Mouse (Mus musculus): ENCODE measurements around the gene Pak3. TPM values are rescaled to one million over a fixed set of nuclear protein-coding genes. Genes with fewer than 3 reads are reported as not detected.

Gene Pak3
- polyA plus RNA-seq, 1 experiment from 2014 or later: 162 TPM

DNA sequence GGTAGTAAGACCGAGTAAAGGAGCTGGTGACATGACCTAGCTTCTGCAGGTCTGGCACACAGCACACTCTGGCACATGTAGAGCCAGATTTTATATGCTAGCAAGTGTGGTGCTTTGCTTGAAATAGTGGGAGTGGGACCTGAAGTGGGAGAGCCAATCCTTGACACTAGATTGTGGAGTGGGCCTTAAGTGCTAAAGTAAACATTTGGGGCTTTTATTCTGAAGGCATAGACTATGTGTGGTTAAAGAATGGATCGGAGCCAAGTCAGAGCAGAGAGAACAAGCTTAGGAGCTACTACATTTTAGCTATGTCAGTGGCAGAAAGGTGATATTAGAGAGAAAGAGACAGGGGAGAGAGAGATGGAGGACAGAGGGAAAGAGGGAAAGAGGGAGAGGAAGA lies 61.5 kb downstream of the Pak3 start:
- no peak overlapping the region for H3K9ac ChIP-seq (replicated peaks)
- peaks cover 16% of the 10 kb centered on the region; the same call in 1 of the 2 replicates for H3K4me1 ChIP-seq
- H3K4me3 ChIP-seq: no peak overlapping the region
- no peaks in the 10 kb centered on the region for H3K9me3 ChIP-seq
- H3K27ac ChIP-seq (replicated peaks): no peak overlapping the region
- H3K36me3 ChIP-seq: no peaks in the 10 kb centered on the region
- no peaks in the 10 kb centered on the region; the same call in 1 of the 2 replicates for H3K27me3 ChIP-seq
- no peak; the same call in 1 of the 2 replicates for ATAC-seq (replicated peaks)
- H3K4me2 ChIP-seq (replicated peaks): no peak overlapping the region
- 58% methylated on average over 2 of the region's 2 CpGs for WGBS

DNA sequence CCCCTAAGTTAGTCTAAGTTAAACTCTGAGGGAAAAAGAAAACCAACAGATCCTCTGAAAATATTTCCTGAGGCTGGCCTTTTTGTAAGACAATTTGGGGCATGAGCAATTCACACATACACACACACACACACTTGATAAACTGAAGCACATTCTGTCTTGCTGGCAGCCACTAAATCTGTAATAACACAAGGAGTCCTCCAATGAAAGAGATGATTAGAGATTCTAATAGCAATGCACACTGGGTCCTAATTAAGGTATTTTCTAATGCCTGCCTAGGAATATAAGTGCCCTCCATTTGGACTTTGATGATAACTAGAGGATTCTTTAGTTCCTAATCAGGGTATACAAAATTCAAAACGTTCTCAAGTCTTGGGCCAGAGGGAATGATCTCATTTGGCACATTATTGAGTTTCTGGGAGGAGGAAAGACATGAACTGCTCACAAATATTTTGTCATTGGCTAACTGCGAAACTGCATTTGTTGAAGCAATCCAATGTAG lies 62.1 kb downstream of the Pak3 start:
- Histone ChIP-seq H3K4me2 (replicated peaks) (no peak overlapping the region), H3K9ac (replicated peaks) (no peak overlapping the region), H3K27ac (replicated peaks) (peak overlapping the region; percentile 19; the same call in 1 of the 2 replicates), H3K27me3 (no peaks in the 10 kb centered on the region; the same call in 1 of the 2 replicates), H3K36me3 (no peaks in the 10 kb centered on the region), H3K9me3 (no peaks in the 10 kb centered on the region), H3K4me3 (no peak overlapping the region), H3K4me1 (peaks cover 16% of the 10 kb centered on the region; the same call in 1 of the 2 replicates)
- 39% methylated on average over 2 of the region's 2 CpGs for WGBS
- ATAC-seq (replicated peaks): peak; percentile 55

GRCm38 (mm10) chrX:143606877-143607449 lies 88.6 kb downstream of the Pak3 start:
- ATAC-seq (replicated peaks): no peak
- Histone ChIP-seq H3K27ac (replicated peaks) (no peak overlapping the region), H3K4me2 (replicated peaks) (no peak overlapping the region), H3K4me1 (no peaks in the 10 kb centered on the region), H3K9me3 (no peaks in the 10 kb centered on the region), H3K4me3 (no peak overlapping the region), H3K27me3 (no peaks in the 10 kb centered on the region), H3K36me3 (no peaks in the 10 kb centered on the region), H3K9ac (replicated peaks) (no peak overlapping the region)
- 29% methylated on average over 5 of the region's 5 CpGs for WGBS

GRCm38 (mm10) chrX:143618734-143619133 lies 100.3 kb downstream of the Pak3 start:
- Histone ChIP-seq H3K9me3 (no peaks in the 10 kb centered on the region), H3K27me3 (no peaks in the 10 kb centered on the region), H3K9ac (replicated peaks) (no peak overlapping the region), H3K27ac (replicated peaks) (0 out of 2 replicates have a peak overlapping the region, but pooled peaks have one; percentile 3), H3K36me3 (no peaks in the 10 kb centered on the region), H3K4me3 (no peak overlapping the region), H3K4me2 (replicated peaks) (no peak overlapping the region), H3K4me1 (peaks cover 9% of the 10 kb centered on the region)
- WGBS: 31% methylated on average over 4 of the region's 4 CpGs
- ATAC-seq (replicated peaks): peak; percentile 90

- H3K9me3 ChIP-seq: no peaks in the 10 kb centered on the region
- H3K9ac ChIP-seq (replicated peaks): no peak overlapping the region
- WGBS: 61% methylated on average over 5 of the region's 5 CpGs
- no peaks in the 10 kb centered on the region for H3K27me3 ChIP-seq
- H3K4me3 ChIP-seq: no peak overlapping the region
- H3K27ac ChIP-seq (replicated peaks): 0 out of 2 replicates have a peak overlapping the region, but pooled peaks have one; percentile 26
- H3K4me1 ChIP-seq: no peaks in the 10 kb centered on the region
- no peak overlapping the region for H3K4me2 ChIP-seq (replicated peaks)
- H3K36me3 ChIP-seq: no peaks in the 10 kb centered on the region
- ATAC-seq (replicated peaks): peak; percentile 71
Observed at GRCm38 (mm10) chrX:143627767-143628166, 109.4 kb downstream of the Pak3 start.

DNA sequence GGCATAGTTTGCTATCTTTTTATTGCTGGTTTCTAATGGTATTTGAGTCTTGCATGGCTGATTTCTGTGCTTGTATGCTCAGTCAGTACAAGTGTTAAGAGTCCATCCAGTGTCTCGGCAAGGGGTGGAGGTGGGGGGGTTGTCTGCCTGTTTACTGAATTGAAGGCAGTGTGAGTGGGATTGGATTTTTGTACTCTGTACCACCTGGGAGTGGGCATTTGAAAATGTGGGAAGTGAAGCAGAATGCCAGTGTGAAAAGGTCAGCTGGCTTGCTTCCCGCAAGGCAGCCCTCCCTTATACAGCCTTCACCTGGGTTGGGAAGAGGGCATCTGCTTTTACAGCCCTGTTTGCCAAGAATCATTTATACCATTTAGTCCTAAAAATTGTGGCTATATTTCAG lies 125.5 kb downstream of the Pak3 start:
- Histone ChIP-seq H3K36me3 (no peaks in the 10 kb centered on the region), H3K4me2 (replicated peaks) (no peak overlapping the region), H3K4me3 (no peak overlapping the region), H3K4me1 (0 out of 2 replicates have a peak, but pooled peaks cover 7% of the 10 kb centered on the region), H3K27ac (replicated peaks) (no peak overlapping the region), H3K9me3 (no peaks in the 10 kb centered on the region), H3K9ac (replicated peaks) (no peak overlapping the region), H3K27me3 (no peaks in the 10 kb centered on the region)
- 37% methylated on average over 2 of the region's 2 CpGs for WGBS
- no peak for ATAC-seq (replicated peaks)

DNA sequence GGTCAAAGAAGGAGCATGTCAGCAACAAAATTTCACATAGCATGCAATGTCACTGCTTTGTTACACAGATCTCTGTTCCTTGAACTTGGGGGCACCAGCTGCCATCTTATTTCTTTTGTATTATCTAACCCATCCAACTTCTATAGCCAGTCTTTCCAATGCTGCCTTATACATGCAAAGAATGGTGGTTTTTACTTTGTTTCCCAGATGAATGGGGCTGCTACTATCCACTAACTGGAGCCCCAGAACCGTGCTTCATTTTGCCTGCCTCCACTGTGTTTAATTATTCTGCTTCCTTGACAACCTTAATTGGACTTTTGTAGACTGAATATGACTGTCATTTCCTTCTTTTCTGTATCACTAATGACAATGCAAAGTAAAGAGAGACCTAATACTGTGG lies 126.4 kb downstream of the Pak3 start:
- H3K4me1 ChIP-seq: 0 out of 2 replicates have a peak, but pooled peaks cover 7% of the 10 kb centered on the region

DNA sequence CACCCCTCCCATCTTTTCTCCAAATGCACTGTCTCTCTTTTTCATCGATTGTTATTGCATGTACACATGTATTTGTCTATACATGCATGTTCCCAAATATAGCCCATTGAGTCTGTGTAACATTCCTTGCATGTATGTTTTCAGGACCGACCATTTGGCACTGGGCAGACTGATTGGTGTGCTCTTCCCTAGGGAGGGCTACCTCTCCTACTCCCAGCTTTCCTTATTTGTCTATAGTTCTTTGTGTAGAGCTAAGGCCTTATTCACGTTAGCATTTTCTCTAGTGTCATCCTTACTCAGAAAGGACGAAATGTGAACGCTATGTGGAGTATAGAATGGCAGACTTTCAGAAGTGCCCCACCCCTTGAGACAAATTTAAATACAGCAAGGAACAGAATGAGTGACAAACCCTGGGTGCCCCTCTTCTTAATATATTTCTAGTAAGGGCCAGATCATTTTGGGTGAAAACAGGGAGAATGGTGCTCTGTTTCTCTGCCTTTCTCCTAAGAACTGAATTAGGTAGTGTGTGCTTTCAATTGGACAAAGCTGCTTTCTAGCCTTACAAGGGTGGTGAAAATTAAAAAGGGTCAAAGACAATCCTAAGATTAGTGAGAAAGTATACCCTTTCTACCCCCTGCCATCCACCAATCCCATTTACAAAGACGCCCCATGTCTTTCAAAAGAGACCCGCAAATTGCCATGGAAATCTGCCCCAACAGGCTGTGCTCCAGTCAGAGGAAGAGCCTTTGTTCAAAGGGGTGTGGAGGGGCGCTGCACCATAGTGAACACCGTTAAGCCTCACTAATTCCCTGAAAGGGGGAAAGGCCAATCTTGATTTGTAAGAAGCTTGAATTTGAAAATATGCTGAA lies 136.2 kb downstream of the Pak3 start:
- 18% methylated on average over 9 of the region's 9 CpGs for WGBS
- ATAC-seq (replicated peaks): peak; percentile 89
- H3K4me1 ChIP-seq: peaks cover 8% of the 10 kb centered on the region; the same call in 1 of the 2 replicates

More for the DNA sequence above, 126.4 kb downstream of the Pak3 start:
- ATAC-seq (replicated peaks): no peak
- Histone ChIP-seq H3K4me3 (no peak overlapping the region), H3K27me3 (no peaks in the 10 kb centered on the region), H3K4me2 (replicated peaks) (no peak overlapping the region), H3K9me3 (no peaks in the 10 kb centered on the region), H3K9ac (replicated peaks) (no peak overlapping the region), H3K36me3 (no peaks in the 10 kb centered on the region), H3K27ac (replicated peaks) (no peak overlapping the region)
- WGBS: 25% methylated on average over 1 of the region's 1 CpGs

GRCm38 (mm10) chrX:143655177-143655492 lies 136.7 kb downstream of the Pak3 start:
- ATAC-seq (replicated peaks): peak; percentile 84

More for the DNA sequence above, 136.2 kb downstream of the Pak3 start:
- Histone ChIP-seq H3K4me2 (replicated peaks) (no peak overlapping the region), H3K36me3 (no peaks in the 10 kb centered on the region), H3K9ac (replicated peaks) (no peak overlapping the region), H3K27me3 (no peaks in the 10 kb centered on the region), H3K27ac (replicated peaks) (peak overlapping the region; percentile 65), H3K4me3 (no peak overlapping the region), H3K9me3 (no peaks in the 10 kb centered on the region)

DNA sequence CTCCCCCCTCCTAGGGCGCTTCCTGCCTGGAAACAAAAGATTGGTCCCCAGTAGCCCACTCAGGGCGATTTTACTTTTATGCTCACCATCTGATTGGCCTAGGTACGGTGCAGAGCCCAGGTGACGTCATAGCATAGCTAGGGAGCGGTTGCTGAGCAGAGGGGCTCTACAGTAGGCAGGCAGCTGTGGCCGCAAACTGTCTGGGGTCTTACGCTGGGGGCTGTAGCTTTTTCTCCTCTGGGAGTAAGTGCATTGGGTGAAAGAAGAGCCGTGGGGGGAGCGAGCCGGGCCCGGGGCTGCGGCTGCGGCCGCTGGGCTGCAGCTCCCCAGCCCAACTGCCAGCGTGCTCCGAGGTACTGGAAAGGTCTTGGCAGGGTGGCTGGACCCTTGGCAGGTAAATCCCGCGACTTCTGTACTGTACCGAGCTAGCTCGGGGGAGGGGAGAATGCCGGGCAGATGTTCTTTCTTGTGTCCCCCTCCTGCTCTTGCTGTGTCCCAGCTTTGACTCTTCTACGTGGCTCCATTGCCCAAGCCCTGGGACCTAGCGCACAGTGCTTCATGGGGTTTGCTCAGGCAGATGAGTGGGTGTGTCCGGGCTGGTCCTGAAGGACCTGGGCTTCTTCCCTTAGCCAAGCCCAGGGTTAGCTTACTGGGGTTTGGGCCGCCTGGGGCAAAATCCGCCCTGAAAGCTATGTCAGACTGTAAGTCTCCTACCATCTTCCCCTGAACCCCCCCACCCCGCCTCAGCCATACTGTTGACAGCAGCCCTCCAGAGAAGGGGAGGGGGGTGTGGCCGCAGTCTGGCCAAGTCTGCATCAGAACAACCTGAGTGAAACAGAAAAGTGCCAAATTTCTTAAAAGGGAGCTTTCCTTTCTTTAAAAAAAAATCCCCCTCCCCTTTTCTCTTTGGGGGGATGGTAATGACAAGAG lies 146.1 kb downstream of the Pak3 start:
- peak overlapping the region; percentile 63 for H3K4me3 ChIP-seq
- no peaks in the 10 kb centered on the region for H3K27me3 ChIP-seq
- peak overlapping the region; percentile 63 for H3K9ac ChIP-seq (replicated peaks)
- peaks cover 12% of the 10 kb centered on the region; the same call in 1 of the 2 replicates for H3K4me1 ChIP-seq
- H3K27ac ChIP-seq (replicated peaks): peak overlapping the region; percentile 73
- ATAC-seq (replicated peaks): peak; percentile 99
- 27% methylated on average over 28 of the region's 28 CpGs for WGBS
- H3K4me2 ChIP-seq (replicated peaks): peak overlapping the region; percentile 49
- no peaks in the 10 kb centered on the region for H3K9me3 ChIP-seq
- H3K36me3 ChIP-seq: no peaks in the 10 kb centered on the region

More at GRCm38 (mm10) chrX:143655177-143655492, 136.7 kb downstream of the Pak3 start:
- no peaks in the 10 kb centered on the region for H3K36me3 ChIP-seq
- H3K4me2 ChIP-seq (replicated peaks): no peak overlapping the region
- no peak overlapping the region for H3K4me3 ChIP-seq
- H3K9me3 ChIP-seq: no peaks in the 10 kb centered on the region
- H3K4me1 ChIP-seq: peaks cover 8% of the 10 kb centered on the region; the same call in 1 of the 2 replicates
- no peaks in the 10 kb centered on the region for H3K27me3 ChIP-seq
- H3K27ac ChIP-seq (replicated peaks): peak overlapping the region; percentile 65
- WGBS: 12% methylated on average over 3 of the region's 3 CpGs
- no peak overlapping the region for H3K9ac ChIP-seq (replicated peaks)

DNA sequence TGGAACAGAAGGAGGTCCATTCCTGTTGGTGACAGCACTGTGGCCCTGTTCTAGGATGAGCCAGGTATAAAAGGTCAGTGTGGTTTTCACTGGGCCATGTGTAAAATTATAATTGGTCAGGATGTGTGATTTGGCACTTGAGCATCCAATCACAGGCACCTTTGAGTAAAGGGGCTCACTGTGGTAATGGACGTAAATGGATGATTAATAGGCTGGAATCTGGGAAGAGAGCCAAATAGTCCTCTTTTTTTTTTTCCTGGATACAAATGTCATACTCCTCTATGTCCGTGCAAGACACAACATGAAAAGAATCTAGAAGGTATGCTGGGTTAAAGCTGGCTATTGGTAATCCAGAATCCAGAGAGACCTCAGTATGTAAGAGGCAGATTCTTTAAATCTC lies 147.4 kb downstream of the Pak3 start:
- ATAC-seq (replicated peaks): no peak
- H3K9me3 ChIP-seq: no peaks in the 10 kb centered on the region
- 0 out of 2 replicates have a peak overlapping the region, but pooled peaks have one; percentile 63 for H3K9ac ChIP-seq (replicated peaks)
- H3K4me2 ChIP-seq (replicated peaks): peak overlapping the region; percentile 49
- no peaks in the 10 kb centered on the region for H3K27me3 ChIP-seq
- peaks cover 12% of the 10 kb centered on the region; the same call in 1 of the 2 replicates for H3K4me1 ChIP-seq
- peak overlapping the region; percentile 63 for H3K4me3 ChIP-seq
- H3K36me3 ChIP-seq: no peaks in the 10 kb centered on the region
- H3K27ac ChIP-seq (replicated peaks): no peak overlapping the region
- WGBS: 30% methylated on average over 2 of the region's 2 CpGs

Measured in forebrain, embryonic 15.5 days (tissue).